Mouse (Mus musculus) left cerebral cortex, adult 11 months (tissue): Measurements from ENCODE around the gene Oxld1.

Source experiments
- DNase-seq: peaks from one replicate; pipeline ENCODE4 v3.0.0; 2022; ENCODE audit warnings: low spot score

Gene Oxld1

DNA sequence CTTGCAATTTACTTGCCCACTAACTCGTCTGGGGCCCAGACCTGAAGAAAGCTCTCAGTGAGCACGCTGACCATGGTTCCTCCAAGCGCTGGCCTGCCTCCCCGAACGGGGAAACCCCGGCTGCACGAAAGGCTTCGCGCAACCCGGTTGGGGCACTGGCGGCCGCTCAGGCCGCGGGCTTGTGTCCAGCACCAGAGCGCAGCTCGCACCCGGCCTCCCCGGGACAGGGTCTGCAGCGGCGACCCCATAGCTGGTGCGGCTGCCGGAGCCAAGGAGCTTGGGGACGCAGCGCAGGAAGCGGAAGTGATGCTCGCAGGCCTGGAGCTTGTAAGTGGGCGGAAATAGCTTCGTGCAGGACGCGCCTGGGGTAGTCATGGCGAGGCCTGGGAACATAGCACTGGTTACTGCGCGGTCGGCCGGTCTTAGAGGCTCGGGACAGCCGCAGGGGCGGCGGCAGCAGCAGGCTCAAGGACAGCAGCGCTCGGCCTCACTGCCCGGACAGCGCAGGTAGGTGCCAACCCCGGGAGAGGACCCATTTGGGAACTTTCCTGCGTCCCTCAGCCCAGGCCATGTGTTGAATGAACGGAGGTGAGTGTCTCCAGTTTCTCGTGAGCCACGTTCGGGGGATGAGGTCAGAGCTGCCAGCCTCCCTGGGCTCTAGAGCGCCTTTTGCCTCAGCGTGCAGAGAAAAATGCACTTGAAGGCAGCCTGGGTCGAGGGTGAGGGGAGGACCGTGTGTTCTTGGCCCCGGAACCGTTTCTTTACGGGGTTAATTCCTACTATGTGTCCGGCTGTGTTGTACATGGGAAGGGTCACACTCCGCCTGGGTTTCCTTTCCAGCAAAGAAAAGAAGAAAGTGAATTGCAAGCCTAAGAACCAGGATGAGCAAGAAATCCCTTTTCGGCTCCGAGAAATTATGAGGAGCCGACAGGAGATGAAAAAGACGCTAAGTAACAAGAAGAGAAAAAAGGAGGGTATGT is at the start of gene Oxld1, which contains the start of gene Ccdc137:
Gene Oxld1, minus strand, starts transcription at position 297 of the 980 bp plus-strand sequence.
Gene Ccdc137, plus strand, starts transcription at position 344 of the 980 bp plus-strand sequence.
- peak; percentile 56 for DNase-seq

DNA sequence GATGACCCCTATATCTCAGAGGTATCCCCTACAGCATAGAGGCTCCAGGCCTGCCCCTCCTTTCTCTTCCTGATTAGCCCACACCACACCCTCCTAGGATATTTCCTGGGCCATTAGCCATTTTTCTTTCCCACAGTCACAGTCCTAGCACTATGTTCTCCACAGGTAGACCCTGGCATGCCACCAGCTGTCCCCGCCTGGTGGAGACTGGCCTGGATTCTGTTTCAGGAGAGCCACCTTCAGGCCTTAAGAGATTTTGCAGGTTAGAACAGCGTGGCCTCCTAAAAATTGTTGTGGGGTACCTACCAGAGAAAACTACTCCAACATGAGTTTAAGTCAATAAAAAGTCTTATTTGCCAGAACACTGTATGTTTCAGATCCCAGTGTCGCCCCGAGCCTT is 49.0 kb upstream of the Oxld1 start:
- no peak for DNase-seq

GRCm38 (mm10) chr11:120505661-120506060 is 47.8 kb upstream of the Oxld1 start:
- DNase-seq = no peak

GRCm38 (mm10) chr11:120501701-120502100 is 43.8 kb upstream of the Oxld1 start:
- DNase-seq = no peak

DNA sequence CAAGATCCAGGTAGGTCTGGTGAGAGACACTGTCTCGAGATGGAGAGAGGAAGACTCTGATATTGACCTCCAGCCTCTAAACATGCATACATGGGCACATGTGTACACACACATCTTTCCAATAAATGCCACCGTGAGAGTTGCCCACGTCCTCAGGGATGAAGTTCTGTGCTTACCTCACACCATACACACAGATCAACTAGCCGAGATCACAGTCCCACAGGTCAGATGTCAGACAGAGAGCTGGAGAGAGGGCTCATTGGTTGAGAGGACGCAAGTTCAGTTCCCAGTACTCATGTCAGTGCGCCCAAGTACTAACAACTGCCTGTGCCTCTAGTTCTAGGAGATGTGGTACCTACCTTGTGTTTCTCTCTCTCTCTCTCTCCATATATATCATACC is 43.1 kb upstream of the Oxld1 start:
- DNase-seq = no peak

DNA sequence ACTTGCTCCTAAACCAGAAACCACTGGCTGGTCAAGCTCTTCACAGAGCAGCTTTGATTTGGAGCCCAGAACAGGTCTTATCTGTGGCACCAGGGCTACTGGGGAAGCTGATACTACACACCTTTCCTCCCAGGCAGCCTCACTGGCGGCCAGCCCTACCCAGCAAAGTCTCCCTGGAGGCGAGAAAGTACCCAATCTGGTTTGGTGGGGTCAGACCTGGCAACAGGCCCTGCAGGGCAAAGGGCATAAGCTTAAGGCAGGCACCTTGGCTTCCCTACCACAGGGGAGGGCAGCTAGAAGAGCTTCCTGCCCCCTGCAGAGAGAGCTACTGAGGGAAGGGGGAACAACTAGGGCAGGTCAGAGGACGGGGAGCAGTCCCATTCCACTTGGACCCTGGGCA is 42.5 kb upstream of the Oxld1 start:
- no peak for DNase-seq

DNA sequence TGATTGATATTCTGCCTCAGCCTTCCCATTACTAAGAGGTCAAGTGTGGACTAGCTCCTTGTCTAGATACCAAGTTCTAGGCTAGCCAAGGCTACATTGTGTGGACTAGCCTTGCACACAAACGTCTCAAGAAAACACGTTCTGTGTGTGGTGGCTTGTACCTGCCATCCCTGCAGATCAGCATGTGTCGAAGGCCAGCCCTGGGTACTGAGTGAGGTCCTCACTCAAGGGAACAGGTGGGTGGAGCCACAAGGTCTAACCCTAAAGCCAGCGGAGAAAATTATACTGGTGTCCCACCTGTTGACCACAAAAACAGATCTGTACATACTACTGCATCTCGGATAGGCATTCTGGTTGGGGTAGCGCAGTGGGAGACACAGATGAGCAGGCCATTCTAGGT is 42.0 kb upstream of the Oxld1 start:
- no peak for DNase-seq

DNA sequence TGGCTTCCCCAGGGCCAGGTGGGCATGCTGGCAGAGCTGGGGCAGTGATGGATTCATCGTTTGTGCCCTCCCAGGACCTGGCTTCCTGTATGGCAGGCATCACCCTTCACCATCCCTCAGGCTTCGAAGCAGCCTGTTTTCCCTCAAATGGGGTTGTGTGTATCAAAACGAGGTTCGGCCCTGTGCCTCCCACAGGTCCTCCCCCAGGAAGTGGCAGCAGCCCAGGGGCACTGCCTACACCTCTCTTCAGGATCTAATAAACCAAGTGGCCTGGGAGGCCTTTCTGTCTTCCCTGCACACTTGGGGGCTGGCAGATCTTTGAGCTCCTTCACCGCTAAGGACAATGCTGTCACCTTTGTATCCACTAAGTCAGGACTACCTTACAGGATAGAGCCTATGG is 41.0 kb upstream of the Oxld1 start:
- DNase-seq = no peak

- DNase-seq = no peak
Measured at GRCm38 (mm10) chr11:120498226-120498625, 40.4 kb upstream of the Oxld1 start.

GRCm38 (mm10) chr11:120497436-120497835 is 39.6 kb upstream of the Oxld1 start:
- DNase-seq = no peak

DNA sequence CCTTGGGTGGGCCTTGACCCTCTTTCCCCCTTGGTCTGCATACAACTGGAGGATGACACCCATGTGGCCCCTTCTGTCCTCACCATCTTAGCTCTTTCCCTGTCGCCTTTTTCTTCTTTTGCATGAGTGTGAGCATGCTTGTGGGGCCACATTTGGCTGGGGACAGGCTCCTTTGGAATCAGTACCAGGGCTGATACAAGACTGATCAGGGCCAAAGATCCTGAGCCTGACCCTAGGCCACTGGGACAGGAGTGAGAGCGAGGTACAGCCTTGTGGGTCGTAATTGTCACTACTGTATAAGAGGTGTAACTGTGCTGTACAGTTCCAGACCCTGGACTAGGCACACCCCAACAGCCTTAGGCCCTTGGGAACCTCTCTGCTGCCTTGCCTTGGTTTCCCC is 36.0 kb upstream of the Oxld1 start:
- no peak for DNase-seq

DNA sequence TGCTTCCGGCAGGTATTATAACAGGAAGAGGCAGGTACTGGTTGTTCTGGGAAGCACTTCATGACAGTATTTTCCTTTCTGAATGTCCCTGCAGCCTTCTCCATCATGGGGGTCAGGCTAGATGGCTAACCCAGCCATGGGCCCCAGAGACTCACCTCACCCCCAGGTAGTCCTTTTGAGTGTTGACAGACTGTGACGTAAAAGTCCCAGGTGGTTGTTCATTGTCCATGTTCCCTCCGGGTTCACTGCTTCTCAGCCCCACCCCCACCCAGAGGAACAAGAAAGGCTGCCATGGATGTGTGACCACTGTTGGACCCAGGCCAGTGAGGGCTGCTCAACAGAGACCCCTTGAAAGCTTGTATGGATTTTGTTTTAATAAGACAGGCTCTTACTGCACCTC is 35.5 kb upstream of the Oxld1 start:
- DNase-seq = no peak

DNA sequence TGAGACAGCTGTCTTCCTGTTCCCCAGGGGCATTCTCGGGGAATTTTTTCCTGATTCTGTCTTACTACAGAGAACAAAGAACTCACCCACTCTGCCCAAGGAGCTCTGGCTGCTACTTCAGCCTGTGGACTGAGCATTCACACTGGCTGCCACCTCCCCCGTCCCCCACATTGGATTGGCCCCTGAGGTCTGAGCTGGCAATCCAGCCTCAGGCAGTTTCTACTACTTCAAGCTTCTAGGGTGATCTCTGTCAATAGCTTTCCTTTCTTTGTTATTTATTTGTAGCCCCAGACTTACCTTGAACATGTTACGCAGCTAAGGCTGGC is 35.0 kb upstream of the Oxld1 start:
- no peak for DNase-seq

DNA sequence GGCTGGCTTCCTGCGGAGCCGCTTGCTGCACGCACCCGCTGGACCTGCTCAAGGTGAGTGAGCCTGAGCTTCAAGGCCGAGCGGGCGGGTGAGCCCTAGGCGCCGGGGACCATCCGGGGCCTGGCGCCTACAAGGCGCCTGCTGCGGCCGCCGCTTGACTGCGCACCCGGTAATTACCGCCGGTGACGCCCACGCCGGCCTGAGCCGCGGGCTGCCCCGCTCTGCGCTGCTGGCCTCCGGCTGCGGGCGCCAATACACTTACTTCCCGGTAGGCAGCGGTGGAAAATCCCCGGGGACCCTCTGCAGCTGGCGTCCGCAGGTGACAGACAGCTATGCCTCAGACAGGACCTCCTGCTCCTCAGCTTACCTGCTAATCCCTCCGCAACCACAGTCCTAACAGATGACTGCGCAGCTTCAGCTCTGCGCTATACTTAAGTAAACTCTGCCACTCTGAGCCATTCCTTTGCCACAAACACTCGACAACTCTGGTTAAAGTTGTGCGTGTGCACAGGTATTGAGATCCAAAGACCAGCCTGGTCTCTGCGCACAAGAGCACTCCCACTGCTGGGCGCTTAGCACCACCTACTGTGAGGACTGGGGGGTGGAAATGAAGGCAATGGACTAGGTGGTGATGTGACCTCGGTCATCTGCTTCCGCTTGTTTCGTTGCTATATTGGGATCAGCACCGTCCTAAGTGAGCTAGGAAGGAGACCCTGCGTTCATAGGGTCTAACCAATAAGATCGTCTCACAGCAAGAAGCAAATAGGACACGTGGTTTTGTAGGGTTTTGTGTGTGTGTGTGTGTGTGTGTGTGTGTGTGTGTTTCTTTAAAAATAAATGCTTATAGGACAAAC is 34.4 kb upstream of the Oxld1 start:
- DNase-seq = no peak

DNA sequence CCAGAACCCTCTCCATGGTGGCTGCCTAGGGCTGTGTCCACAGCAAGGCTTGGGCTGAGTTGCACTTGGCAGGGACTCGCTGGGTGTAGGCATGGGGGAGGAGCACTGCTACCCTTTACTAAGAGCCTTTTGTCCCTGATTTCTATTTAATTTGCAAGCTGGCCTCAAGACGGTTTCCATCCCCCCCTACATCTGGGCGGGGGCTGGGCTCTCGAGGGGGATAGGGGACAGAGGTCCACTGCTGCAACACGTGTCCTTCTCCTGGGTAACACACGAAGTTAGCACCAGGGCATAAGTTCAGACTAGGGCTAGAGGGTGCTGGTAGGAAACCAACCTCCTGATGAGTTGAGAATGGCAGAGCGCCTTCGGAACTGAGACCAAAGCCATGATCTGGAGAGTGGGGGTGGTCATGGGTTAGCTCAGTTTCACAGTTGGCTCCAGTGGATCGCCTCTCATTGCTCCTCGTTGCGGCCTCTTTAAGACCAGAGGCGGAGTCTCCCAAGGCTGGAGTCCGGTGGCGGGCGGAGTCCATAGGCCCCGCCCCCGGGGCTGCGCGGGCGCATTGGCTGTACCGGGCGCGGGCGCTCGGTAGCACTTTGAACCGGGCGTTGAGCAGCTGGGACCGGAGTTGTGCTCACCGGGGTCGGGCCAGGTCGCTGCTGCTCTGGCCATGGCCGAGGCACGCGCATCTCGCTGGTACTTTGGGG is 33.6 kb upstream of the Oxld1 start, which contains the start of gene Slc25a10:
Gene Slc25a10, plus strand, starts transcription at position 524 of the 707 bp plus-strand sequence.
- peak; percentile 82 for DNase-seq

- DNase-seq = no peak
Measured at GRCm38 (mm10) chr11:120490291-120491046, 32.6 kb upstream of the Oxld1 start.

- peak; percentile 67 for DNase-seq
Measured at GRCm38 (mm10) chr11:120489054-120489761, 31.3 kb upstream of the Oxld1 start.

- no peak for DNase-seq
Measured at GRCm38 (mm10) chr11:120488516-120488915, 30.6 kb upstream of the Oxld1 start.

DNA sequence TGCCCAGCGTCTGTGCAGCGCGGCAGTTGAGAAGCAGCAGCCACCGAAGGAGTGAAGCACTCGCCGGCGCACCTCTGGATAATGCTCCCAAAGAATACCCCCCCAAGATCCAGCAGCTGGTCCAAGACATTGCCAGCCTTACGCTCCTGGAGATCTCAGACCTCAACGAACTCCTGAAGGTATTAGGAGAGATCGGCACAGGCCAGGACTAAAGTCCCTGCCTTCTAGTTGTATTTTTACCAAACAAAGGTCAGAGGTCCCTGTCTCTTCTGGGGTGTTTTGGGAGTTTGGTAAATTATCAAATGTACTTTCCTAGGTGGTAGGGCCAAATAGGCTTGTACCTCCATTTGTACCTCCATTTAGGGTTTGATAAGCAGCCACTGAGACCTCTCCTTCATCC is 27.4 kb upstream of the Oxld1 start:
- no peak for DNase-seq

GRCm38 (mm10) chr11:120484265-120484981 is 26.6 kb upstream of the Oxld1 start, which contains the start of gene Mrpl12:
Gene Mrpl12 (plus strand): TSS chr11:120484613.
- peak; percentile 73 for DNase-seq
